Mouse (Mus musculus) MEL (cell line): ENCODE results near the gene Smndc1.
A peak's percentile ranks its signal among the peaks of the same experiment; 100 is the strongest.

ENCODE experiments used
- CHD2 ChIP-seq: IDR thresholded peaks from 2 replicates; pipeline ENCODE4 v1.6.1; 2011; ENCODE audit warnings: low read length, improper control_type of control experiment
- CTCF ChIP-seq, 3 experiments: IDR thresholded peaks in 2 of 3; conservative IDR thresholded peaks in 1 of 3; 2 replicates each; pipeline ENCODE4 v1.5.1; 2011 to 2012; ENCODE audit warnings: low read length in 3 of 3, low read depth in 2 of 3, mild to moderate bottlenecking in 2 of 3, improper control_type of control experiment in 1 of 3, inconsistent platforms in 1 of 3, mixed read lengths in 1 of 3, moderate library complexity in 1 of 3; ENCODE audit not compliant: control insufficient read depth in 1 of 3, insufficient read depth in 1 of 3, poor library complexity in 1 of 3, severe bottlenecking in 1 of 3
- E2F4 ChIP-seq: IDR thresholded peaks from 2 replicates; pipeline ENCODE4 v1.6.1; 2011; ENCODE audit warnings: low read depth, low read length, improper control_type of control experiment, borderline replicate concordance
- EP300 ChIP-seq, 2 experiments: IDR thresholded peaks; 2 replicates each; pipeline ENCODE4 v1.6.1; 2011; ENCODE audit warnings: improper control_type of control experiment in 2 of 2, low read length in 2 of 2, low read depth in 1 of 2, mild to moderate bottlenecking in 1 of 2
- MAFK ChIP-seq: IDR thresholded peaks from 2 replicates; pipeline ENCODE4 v1.6.1; 2011; ENCODE audit warnings: low read depth, mild to moderate bottlenecking, low read length, improper control_type of control experiment, borderline replicate concordance
- POLR2A ChIP-seq, 2 experiments: IDR thresholded peaks; 2 replicates each; pipeline ENCODE4 v1.6.1; 2011 to 2012; ENCODE audit warnings: low read length in 2 of 2, mild to moderate bottlenecking in 2 of 2, control low read depth in 1 of 2, improper control_type of control experiment in 1 of 2, low read depth in 1 of 2, moderate library complexity in 1 of 2; ENCODE audit not compliant: control insufficient read depth in 1 of 2, insufficient read depth in 1 of 2, poor library complexity in 1 of 2
- RCOR1 ChIP-seq: IDR thresholded peaks from 2 replicates; pipeline ENCODE4 v1.6.1; 2012; ENCODE audit warnings: low read depth, mild to moderate bottlenecking, inconsistent platforms, low read length, improper control_type of control experiment
- SIN3A ChIP-seq: IDR thresholded peaks from 2 replicates; pipeline ENCODE4 v1.6.1; 2012; ENCODE audit warnings: low read length, improper control_type of control experiment, inconsistent platforms
- TAL1 ChIP-seq: IDR thresholded peaks from 2 replicates; pipeline ENCODE4 v1.6.1; 2012; ENCODE audit warnings: mild to moderate bottlenecking, inconsistent platforms, low read length, moderate library complexity, mixed read lengths
- UBTF ChIP-seq: IDR thresholded peaks from 2 replicates; pipeline ENCODE4 v1.6.1; 2012; ENCODE audit warnings: low read depth, mild to moderate bottlenecking, inconsistent platforms, low read length, improper control_type of control experiment, moderate library complexity, borderline replicate concordance; ENCODE audit not compliant: insufficient read depth
- USF1 ChIP-seq: IDR thresholded peaks from 2 replicates; pipeline ENCODE4 v1.6.1; 2014; ENCODE audit warnings: low read depth, mild to moderate bottlenecking, inconsistent platforms, low read length, improper control_type of control experiment, moderate library complexity
- USF2 ChIP-seq, 2 experiments: IDR thresholded peaks; 2 replicates each; pipeline ENCODE4 v1.6.1; 2011 to 2012; ENCODE audit warnings: improper control_type of control experiment in 2 of 2, low read length in 2 of 2, borderline replicate concordance in 1 of 2, inconsistent platforms in 1 of 2, low read depth in 1 of 2, mild to moderate bottlenecking in 1 of 2; ENCODE audit not compliant: insufficient read depth in 1 of 2

GRCm38 (mm10) chr19:53369469-53370043 lies 20.8 kb downstream of the Smndc1 start:
- TF ChIP-seq POLR2A (IDR thresholded peaks at IDR 0.05; ENCODE audit: control insufficient read depth in 1 of 2, insufficient read depth in 1 of 2, low read depth in 1 of 2, low read length in 2 of 2, poor library complexity in 1 of 2) (no peak), EP300 (IDR thresholded peaks at IDR 0.05; ENCODE audit: low read depth in 1 of 2, low read length in 2 of 2) (no peak), E2F4 (no peak), CHD2 (no peak), UBTF (no peak), SIN3A (peak; percentile 74; the same call in 1 of the 2 replicates), CTCF (IDR thresholded peaks at IDR 0.05 in 2 of 3, conservative IDR thresholded peaks at IDR 0.05 in 1 of 3; ENCODE audit: control insufficient read depth in 1 of 3, insufficient read depth in 1 of 3, low read depth in 2 of 3, low read length in 3 of 3, poor library complexity in 1 of 3, severe bottlenecking in 1 of 3) (peak; percentile 89 to 98 (median 90)), USF2 (IDR thresholded peaks at IDR 0.05; ENCODE audit: borderline replicate concordance in 1 of 2, insufficient read depth in 1 of 2, low read depth in 1 of 2, low read length in 2 of 2) (no peak), TAL1 (no peak), MAFK (no peak), RCOR1 (no peak), USF1 (no peak)
